Mouse (Mus musculus): ENCODE data around the gene Parn. TPM values are rescaled to one million over a fixed set of nuclear protein-coding genes. Genes with fewer than 3 reads are reported as not detected.
"Not testable (repeated sequence)": the region's sequence is repeated elsewhere in the genome, so short reads cannot be mapped to it uniquely, and the experiment has no call there.

Parn gene
- polyA plus RNA-seq, 1 experiment: 9.0 TPM

- Histone ChIP-seq H3K4me1 (ENCODE audit: control insufficient read depth, insufficient read depth, low read length) (no peaks in the 10 kb centered on the region), H3K4me3 (replicated peaks; ENCODE audit: control insufficient read depth, low read depth, low read length) (no peak overlapping the region), H3K27ac (ENCODE audit: control insufficient read depth, insufficient read depth, low read depth, low read length, poor library complexity) (no peak overlapping the region)
- WGBS: 86% methylated on average over 4 of the region's 4 CpGs
- TF ChIP-seq CTCF (IDR thresholded peaks at IDR 0.05; ENCODE audit: control insufficient read depth, insufficient read depth, low read length): no peak
- TF ChIP-seq POLR2A (IDR thresholded peaks at IDR 0.05; ENCODE audit: borderline replicate concordance, control insufficient read depth, low read depth, low read length): no peak
Measured at GRCm38 (mm10) chr16:13645930-13646329, 22.0 kb downstream of the Parn start.

- WGBS: 29% methylated on average over 3 of the region's 3 CpGs
- no peak overlapping the region for H3K4me3 ChIP-seq (replicated peaks; ENCODE audit: control insufficient read depth, low read depth, low read length)
- no peak for TF ChIP-seq POLR2A (IDR thresholded peaks at IDR 0.05; ENCODE audit: borderline replicate concordance, control insufficient read depth, low read depth, low read length)
- no peak for TF ChIP-seq CTCF (IDR thresholded peaks at IDR 0.05; ENCODE audit: control insufficient read depth, insufficient read depth, low read length)
- H3K27ac ChIP-seq (ENCODE audit: control insufficient read depth, insufficient read depth, low read depth, low read length, poor library complexity): no peak overlapping the region
- no peaks in the 10 kb centered on the region for H3K4me1 ChIP-seq (ENCODE audit: control insufficient read depth, insufficient read depth, low read length)
Measured at GRCm38 (mm10) chr16:13644474-13644873, 23.5 kb downstream of the Parn start.

- Histone ChIP-seq H3K27ac (ENCODE audit: control insufficient read depth, insufficient read depth, low read depth, low read length, poor library complexity) (no peak overlapping the region), H3K4me3 (replicated peaks; ENCODE audit: control insufficient read depth, low read depth, low read length) (no peak overlapping the region), H3K4me1 (ENCODE audit: control insufficient read depth, insufficient read depth, low read length) (no peaks in the 10 kb centered on the region)
- 0 out of 2 replicates have a peak, but pooled peaks have one; percentile 32 for TF ChIP-seq CTCF (IDR thresholded peaks at IDR 0.05; ENCODE audit: control insufficient read depth, insufficient read depth, low read length)
- TF ChIP-seq POLR2A (IDR thresholded peaks at IDR 0.05; ENCODE audit: borderline replicate concordance, control insufficient read depth, low read depth, low read length): no peak
- 88% methylated on average over 7 of the region's 7 CpGs for WGBS
Measured at GRCm38 (mm10) chr16:13640064-13640463, 27.9 kb downstream of the Parn start.

GRCm38 (mm10) chr16:13639508-13639907, 28.5 kb downstream of the Parn start:
- TF ChIP-seq POLR2A (IDR thresholded peaks at IDR 0.05; ENCODE audit: borderline replicate concordance, control insufficient read depth, low read depth, low read length): no peak
- TF ChIP-seq CTCF (IDR thresholded peaks at IDR 0.05; ENCODE audit: control insufficient read depth, insufficient read depth, low read length): no peak
- no peak overlapping the region for H3K4me3 ChIP-seq (replicated peaks; ENCODE audit: control insufficient read depth, low read depth, low read length)
- no peak overlapping the region for H3K27ac ChIP-seq (ENCODE audit: control insufficient read depth, insufficient read depth, low read depth, low read length, poor library complexity)
- WGBS: 77% methylated on average over 5 of the region's 5 CpGs
- no peaks in the 10 kb centered on the region for H3K4me1 ChIP-seq (ENCODE audit: control insufficient read depth, insufficient read depth, low read length)

- WGBS: 59% methylated on average over 2 of the region's 2 CpGs
- not testable (repeated sequence) for H3K4me3 ChIP-seq (replicated peaks; ENCODE audit: control insufficient read depth, low read depth, low read length); H3K27ac ChIP-seq (ENCODE audit: control insufficient read depth, insufficient read depth, low read depth, low read length, poor library complexity); H3K4me1 ChIP-seq (ENCODE audit: control insufficient read depth, insufficient read depth, low read length)
Measured at GRCm38 (mm10) chr16:13638198-13638597, 29.8 kb downstream of the Parn start.

GRCm38 (mm10) chr16:13628345-13628744, 39.6 kb downstream of the Parn start:
- Histone ChIP-seq H3K27ac (ENCODE audit: control insufficient read depth, insufficient read depth, low read depth, low read length, poor library complexity) (no peak overlapping the region), H3K4me1 (ENCODE audit: control insufficient read depth, insufficient read depth, low read length) (no peaks in the 10 kb centered on the region), H3K4me3 (replicated peaks; ENCODE audit: control insufficient read depth, low read depth, low read length) (no peak overlapping the region)
- TF ChIP-seq CTCF (IDR thresholded peaks at IDR 0.05; ENCODE audit: control insufficient read depth, insufficient read depth, low read length): no peak
- no peak for TF ChIP-seq POLR2A (IDR thresholded peaks at IDR 0.05; ENCODE audit: borderline replicate concordance, control insufficient read depth, low read depth, low read length)
- 62% methylated on average over 5 of the region's 5 CpGs for WGBS

- Histone ChIP-seq H3K4me3 (replicated peaks; ENCODE audit: control insufficient read depth, low read depth, low read length) (no peak overlapping the region), H3K4me1 (ENCODE audit: control insufficient read depth, insufficient read depth, low read length) (no peaks in the 10 kb centered on the region), H3K27ac (ENCODE audit: control insufficient read depth, insufficient read depth, low read depth, low read length, poor library complexity) (no peak overlapping the region)
- TF ChIP-seq CTCF (IDR thresholded peaks at IDR 0.05; ENCODE audit: control insufficient read depth, insufficient read depth, low read length) (no peak), POLR2A (IDR thresholded peaks at IDR 0.05; ENCODE audit: borderline replicate concordance, control insufficient read depth, low read depth, low read length) (no peak)
- WGBS: 77% methylated on average over 3 of the region's 3 CpGs
Measured at GRCm38 (mm10) chr16:13621745-13622507, 46.0 kb downstream of the Parn start.

GRCm38 (mm10) chr16:13620194-13620593, 47.8 kb downstream of the Parn start:
- 78% methylated on average over 3 of the region's 3 CpGs for WGBS
- no peak for TF ChIP-seq POLR2A (IDR thresholded peaks at IDR 0.05; ENCODE audit: borderline replicate concordance, control insufficient read depth, low read depth, low read length)
- no peak for TF ChIP-seq CTCF (IDR thresholded peaks at IDR 0.05; ENCODE audit: control insufficient read depth, insufficient read depth, low read length)

GRCm38 (mm10) chr16:13615276-13615675, 52.7 kb downstream of the Parn start:
- TF ChIP-seq CTCF (IDR thresholded peaks at IDR 0.05; ENCODE audit: control insufficient read depth, insufficient read depth, low read length) (no peak), POLR2A (IDR thresholded peaks at IDR 0.05; ENCODE audit: borderline replicate concordance, control insufficient read depth, low read depth, low read length) (no peak)
- no peak overlapping the region for H3K4me3 ChIP-seq (replicated peaks; ENCODE audit: control insufficient read depth, low read depth, low read length)
- H3K4me1 ChIP-seq (ENCODE audit: control insufficient read depth, insufficient read depth, low read length): no peaks in the 10 kb centered on the region
- H3K27ac ChIP-seq (ENCODE audit: control insufficient read depth, insufficient read depth, low read depth, low read length, poor library complexity): no peak overlapping the region
- 82% methylated on average over 5 of the region's 5 CpGs for WGBS

More at GRCm38 (mm10) chr16:13620194-13620593, 47.8 kb downstream of the Parn start:
- Histone ChIP-seq H3K4me1 (ENCODE audit: control insufficient read depth, insufficient read depth, low read length) (no peaks in the 10 kb centered on the region), H3K4me3 (replicated peaks; ENCODE audit: control insufficient read depth, low read depth, low read length) (no peak overlapping the region), H3K27ac (ENCODE audit: control insufficient read depth, insufficient read depth, low read depth, low read length, poor library complexity) (no peak overlapping the region)
